Mouse (Mus musculus): ENCODE data around the gene Tubal3.
A peak's percentile ranks its signal among the peaks of the same experiment; 100 is the strongest.
"Not testable (repeated sequence)": the region's sequence is repeated elsewhere in the genome, so short reads cannot be mapped to it uniquely, and the experiment has no call there.

The Tubal3 gene

GRCm38 (mm10) chr13:3917571-3918311, at the start of gene Tubal3, which contains the start of gene Net1:
Gene Tubal3 (plus strand): TSS chr13:3918274.
Gene Net1 (minus strand): TSS chr13:3918220.
- DNase-seq (ENCODE audit: low read depth), result peak; percentile 94

DNA sequence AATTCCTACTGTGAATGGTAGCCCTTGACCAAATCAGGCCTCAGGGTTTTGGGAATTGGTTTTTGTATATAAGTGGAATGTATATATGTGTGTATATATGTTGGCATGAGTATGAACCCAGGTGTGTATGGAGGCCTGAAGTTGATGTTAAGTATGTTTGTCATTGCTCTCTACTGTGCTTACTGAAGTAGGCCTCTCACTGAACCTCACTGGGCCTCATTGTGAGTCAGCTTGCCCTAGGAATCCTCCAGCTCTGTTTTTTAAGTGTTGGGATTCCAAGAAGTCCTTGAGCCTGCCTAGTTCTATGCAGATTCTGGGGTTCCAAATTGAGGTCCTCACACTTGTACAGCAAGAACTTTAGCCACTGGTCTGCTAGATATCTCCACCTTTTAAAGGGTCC, 48.2 kb upstream of the Tubal3 start:
- no peak for DNase-seq (ENCODE audit: low read depth)

- DNase-seq (ENCODE audit: low read depth), result no peak
Observed at GRCm38 (mm10) chr13:3872832-3873231, 45.2 kb upstream of the Tubal3 start.

DNA sequence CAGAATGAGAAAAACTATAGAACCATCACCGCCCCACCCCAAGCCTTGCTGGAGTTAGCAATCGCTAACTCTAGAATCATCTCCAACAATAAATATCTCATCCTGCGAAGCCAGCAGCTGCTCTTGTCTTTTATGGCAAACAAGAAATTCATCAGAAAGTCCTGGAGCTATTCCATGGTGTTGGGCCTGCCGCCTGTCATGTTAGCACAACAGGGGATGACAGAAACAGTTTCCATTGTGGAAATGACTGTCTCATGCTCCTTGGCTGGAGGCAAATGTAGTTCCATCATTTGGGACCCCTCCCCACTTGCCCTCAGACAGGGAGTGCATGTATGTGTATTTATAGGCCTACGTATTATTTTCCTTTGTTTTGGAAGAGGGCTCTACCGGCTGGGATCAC, 41.6 kb upstream of the Tubal3 start:
- DNase-seq (ENCODE audit: low read depth), result no peak

DNA sequence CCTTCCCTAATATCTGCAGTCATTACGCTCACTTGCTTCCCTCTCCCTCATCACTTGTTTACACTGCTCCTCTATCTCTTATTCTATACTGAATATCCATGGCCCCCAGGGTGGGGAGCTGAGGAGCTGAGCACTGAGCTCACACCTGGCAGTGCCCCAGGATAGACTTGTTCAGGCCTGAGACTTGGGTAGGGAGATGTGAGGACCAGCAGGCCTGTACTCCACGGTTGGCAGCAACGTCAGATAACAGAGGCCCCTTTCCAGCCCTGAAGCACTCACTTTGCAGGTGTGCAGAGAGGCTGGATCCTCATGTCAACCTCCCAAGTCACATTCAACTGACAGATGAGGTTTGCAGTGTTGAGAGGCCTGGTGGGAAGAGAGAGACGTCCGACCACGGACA, 40.9 kb upstream of the Tubal3 start:
- DNase-seq (ENCODE audit: low read depth), result no peak

- no peak for DNase-seq (ENCODE audit: low read depth)
Observed at GRCm38 (mm10) chr13:3877679-3878220, 40.3 kb upstream of the Tubal3 start.

DNA sequence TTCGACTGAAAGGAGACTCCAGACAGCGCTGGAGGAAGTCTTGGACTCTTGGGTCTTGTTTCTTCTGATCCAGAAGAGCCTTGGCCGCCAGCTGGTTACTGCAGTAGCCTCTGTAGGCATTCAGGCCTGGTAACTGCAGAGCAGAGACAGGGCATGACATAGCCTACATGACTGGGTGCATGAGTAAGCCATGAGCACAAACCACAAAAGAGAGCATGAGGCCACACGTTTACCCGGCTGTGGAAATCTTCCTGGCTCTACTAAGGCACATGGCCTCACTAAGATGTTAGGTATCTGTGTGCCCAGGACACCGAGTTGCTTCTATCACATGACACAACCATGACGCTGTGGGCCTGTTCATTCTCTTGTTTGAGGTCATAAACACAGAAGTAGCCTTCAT, 31.4 kb upstream of the Tubal3 start:
- no peak for DNase-seq (ENCODE audit: low read depth)

GRCm38 (mm10) chr13:3889111-3889510, 29.0 kb upstream of the Tubal3 start:
- DNase-seq (ENCODE audit: low read depth), result no peak

DNA sequence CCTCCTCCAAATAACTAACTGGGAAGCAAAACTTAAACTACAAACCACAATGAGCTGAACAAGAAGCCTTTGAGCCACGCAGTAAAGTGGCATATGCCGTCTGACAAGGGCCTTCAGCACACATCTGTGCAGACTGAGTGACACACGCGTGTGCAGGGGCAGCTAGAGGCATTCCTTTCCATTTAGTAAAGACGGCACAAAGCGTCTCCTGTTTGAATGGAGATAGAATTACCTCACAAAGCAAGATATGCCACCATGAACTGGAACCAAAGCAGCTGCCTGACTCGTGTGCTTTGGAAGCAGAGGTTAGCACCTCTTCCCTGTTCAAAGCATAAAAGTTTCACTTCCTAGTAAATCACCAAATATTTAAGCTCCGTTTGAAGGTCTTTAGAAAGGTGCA, 28.0 kb upstream of the Tubal3 start:
- DNase-seq (ENCODE audit: low read depth), result no peak

- DNase-seq (ENCODE audit: low read depth), result no peak
Observed at GRCm38 (mm10) chr13:3891479-3892087, 26.5 kb upstream of the Tubal3 start.

- peak; percentile 48 for DNase-seq (ENCODE audit: low read depth)
Observed at GRCm38 (mm10) chr13:3892601-3893000, 25.5 kb upstream of the Tubal3 start.

- DNase-seq (ENCODE audit: low read depth), result peak; percentile 93
Observed at GRCm38 (mm10) chr13:3893126-3893734, 24.8 kb upstream of the Tubal3 start.

DNA sequence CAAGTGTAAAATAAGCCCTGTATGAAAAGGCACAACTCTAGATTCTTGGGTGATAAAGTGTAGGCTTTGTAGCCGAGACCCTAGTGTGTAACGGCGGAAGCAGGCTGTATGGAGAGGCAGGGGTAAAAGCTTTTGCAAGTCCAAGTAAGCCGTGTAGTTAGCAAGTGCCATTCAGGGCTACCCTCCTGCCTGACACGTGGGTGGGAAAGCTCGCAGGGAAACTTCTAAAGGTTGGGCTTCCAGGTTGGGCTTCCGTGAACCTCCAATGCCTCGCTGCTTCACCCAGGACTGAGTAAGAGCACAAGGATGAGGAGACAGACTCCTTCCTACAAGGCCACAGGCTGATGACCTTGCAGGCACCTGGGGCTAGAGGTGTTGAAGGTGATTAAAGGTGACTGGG, 23.5 kb upstream of the Tubal3 start:
- no peak for DNase-seq (ENCODE audit: low read depth)

GRCm38 (mm10) chr13:3895397-3895980, 22.6 kb upstream of the Tubal3 start:
- no peak for DNase-seq (ENCODE audit: low read depth)

- DNase-seq (ENCODE audit: low read depth), result no peak
Observed at GRCm38 (mm10) chr13:3896032-3896431, 22.0 kb upstream of the Tubal3 start.

DNA sequence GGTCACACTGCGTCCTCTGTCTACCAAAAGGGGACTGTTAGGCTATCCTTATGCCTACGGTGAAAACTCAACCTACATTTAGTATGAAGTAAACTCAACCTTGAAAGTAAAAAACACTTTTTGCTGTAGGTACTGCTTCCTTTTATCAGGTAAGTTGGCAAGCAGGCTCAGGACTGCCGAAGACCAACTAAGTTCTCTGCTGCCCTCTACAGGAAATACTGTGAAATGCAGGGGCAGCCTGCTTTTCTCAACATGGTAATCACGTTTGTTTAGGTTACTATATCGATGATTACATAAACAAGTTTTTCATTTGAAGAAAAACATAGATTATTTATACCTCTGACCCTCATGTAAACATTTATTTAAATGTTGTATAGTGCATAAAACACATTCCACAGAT, 21.2 kb upstream of the Tubal3 start:
- DNase-seq (ENCODE audit: low read depth), result peak; percentile 90

DNA sequence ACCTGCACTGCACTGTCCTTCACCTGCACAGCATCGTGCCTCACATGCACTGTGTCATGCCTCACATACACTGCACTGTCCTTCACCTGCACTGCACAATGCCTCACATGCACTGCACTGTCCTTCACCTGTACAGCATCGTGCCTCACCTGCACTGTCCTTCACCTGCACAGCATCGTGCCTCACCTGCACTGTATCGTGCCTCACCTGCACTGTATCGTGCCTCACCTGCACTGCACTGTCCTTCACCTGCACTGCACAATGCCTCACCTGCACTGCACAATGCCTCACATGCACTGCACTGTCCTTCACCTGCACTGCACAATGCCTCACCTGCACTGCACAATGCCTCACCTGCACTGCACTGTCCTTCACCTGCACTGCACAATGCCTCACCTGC, 19.9 kb upstream of the Tubal3 start:
- not testable (repeated sequence) for DNase-seq (ENCODE audit: low read depth)

GRCm38 (mm10) chr13:3899301-3899700, 18.8 kb upstream of the Tubal3 start:
- DNase-seq (ENCODE audit: low read depth), result no peak

GRCm38 (mm10) chr13:3907151-3907696, 10.8 kb upstream of the Tubal3 start:
- no peak for DNase-seq (ENCODE audit: low read depth)

- no peak for DNase-seq (ENCODE audit: low read depth)
Observed at GRCm38 (mm10) chr13:3908262-3908661, 9.8 kb upstream of the Tubal3 start.

- DNase-seq (ENCODE audit: low read depth), result no peak
Observed at GRCm38 (mm10) chr13:3910356-3910755, 7.7 kb upstream of the Tubal3 start.

DNA sequence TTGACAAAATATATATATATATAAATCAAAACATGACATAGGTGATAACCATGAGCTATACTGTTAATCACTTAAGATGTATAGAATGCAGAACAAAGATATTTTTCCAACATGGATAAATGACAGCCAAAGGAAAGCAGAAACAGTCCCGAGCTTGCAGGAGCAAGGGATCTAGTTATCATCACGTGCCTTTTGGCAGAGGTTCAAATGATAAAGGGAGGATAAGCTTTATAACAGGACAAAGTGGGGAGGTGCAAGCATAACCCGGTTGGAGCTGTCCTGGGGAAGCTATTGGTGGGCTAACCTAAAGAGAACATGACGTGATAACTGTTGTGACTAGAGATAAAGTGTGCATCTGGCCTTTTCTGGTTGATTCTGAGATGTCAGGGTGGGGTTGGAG, 4.6 kb upstream of the Tubal3 start:
- DNase-seq (ENCODE audit: low read depth), result no peak

Measured in naive thymus-derived CD4-positive, alpha-beta T cell, adult 2 months (primary cell).